Mouse (Mus musculus) embryonic facial prominence, embryonic 12.5 days (tissue): Measurements from ENCODE around the gene Stx3. TPM values are rescaled to one million over a fixed set of nuclear protein-coding genes. Genes with fewer than 3 reads are reported as not detected.

Experiments used
- ATAC-seq: fragments of 200-750 bp; cut with Nextera tagmentation; 2 replicates; pipeline ENCODE4 v1.8.0; 2017; ENCODE audit not compliant: insufficient number of reproducible peaks, insufficient read depth, low FRiP score, low TSS enrichment
- H3K27ac ChIP-seq: fragments of 300-500 bp; sonication (generic); 2 replicates; pipeline ENCODE4 v1.5.1; 2016; ENCODE audit warnings: mild to moderate bottlenecking
- H3K27me3 ChIP-seq: fragments of 300-500 bp; sonication (generic); 2 replicates; pipeline ENCODE4 v1.6.1; 2016; ENCODE audit warnings: mild to moderate bottlenecking, moderate library complexity
- H3K36me3 ChIP-seq: fragments of 300-500 bp; sonication (generic); 2 replicates; pipeline ENCODE4 v1.6.1; 2016; ENCODE audit warnings: mild to moderate bottlenecking
- H3K4me1 ChIP-seq: fragments of 300-500 bp; sonication (generic); 2 replicates; pipeline ENCODE4 v1.6.1; 2016
- H3K4me2 ChIP-seq: fragments of 300-500 bp; sonication (generic); replicated peaks from 2 replicates; pipeline ENCODE4 v1.6.1; 2016; ENCODE audit warnings: mild to moderate bottlenecking, moderate library complexity
- H3K4me3 ChIP-seq: fragments of 300-500 bp; sonication (generic); 2 replicates; pipeline ENCODE4 v1.5.1; 2016; ENCODE audit warnings: mild to moderate bottlenecking
- H3K9ac ChIP-seq: fragments of 300-500 bp; sonication (generic); 2 replicates; pipeline ENCODE4 v1.6.1; 2016; ENCODE audit warnings: mild to moderate bottlenecking, moderate library complexity
- H3K9me3 ChIP-seq: fragments of 300-500 bp; sonication (generic); 2 replicates; pipeline ENCODE4 v1.6.1; 2016; ENCODE audit warnings: mild to moderate bottlenecking, moderate library complexity
- WGBS: fragments of 180-500 bp; shearing (Covaris S2); methylation state at CpG from one replicate; pipeline ENCODE4 v1.1.7; 2016; 5-methylcytosine and 5-hydroxymethylcytosine counted together
- polyA plus RNA-seq: library from polyadenylated mRNA; unstranded; fragments of >200 nt; fragmentation: Nextera tagmentation; extraction: Ambion mirVana; gene quantifications from 2 replicates; pipeline ENCODE4 v1.2.1, GENCODE M21; 2016

Stx3 gene
- polyA plus RNA-seq: 8.4 and 9.0 TPM in 2 replicates

GRCm38 (mm10) chr19:11819143-11819700 lies at the start of gene Stx3:
Stx3 (minus strand) TSS chr19:11819403.
- ATAC-seq: no peak
- Histone ChIP-seq H3K4me1 (peaks cover 7% of the 10 kb centered on the region; the same call in 1 of the 2 replicates), H3K36me3 (no peaks in the 10 kb centered on the region), H3K4me2 (peak within 1 kb of the TSS; percentile 88), H3K9me3 (no peaks in the 10 kb centered on the region), H3K27ac (no peak within 1 kb of the TSS), H3K27me3 (peaks cover 49% of the 10 kb centered on the region), H3K4me3 (peak within 1 kb of the TSS; percentile 64), H3K9ac (peak within 1 kb of the TSS; percentile 78)
- WGBS: 1% methylated on average over 20 of the region's 20 CpGs

- Histone ChIP-seq H3K27me3 (no peaks in the 10 kb centered on the region), H3K9me3 (peaks cover 4% of the 10 kb centered on the region; the same call in 1 of the 2 replicates), H3K9ac (no peak overlapping the region), H3K36me3 (no peaks in the 10 kb centered on the region), H3K4me1 (no peaks in the 10 kb centered on the region), H3K27ac (no peak overlapping the region), H3K4me2 (no peak overlapping the region), H3K4me3 (no peak overlapping the region)
- WGBS: 74% methylated on average over 2 of the region's 2 CpGs
- ATAC-seq: no peak
Measured at GRCm38 (mm10) chr19:11867837-11868236, 48.6 kb upstream of the Stx3 start.

GRCm38 (mm10) chr19:11860966-11861365 lies 41.8 kb upstream of the Stx3 start, which contains the start of gene Olfr1418:
Olfr1418 (minus strand) TSS chr19:11861066.
- 89% methylated on average over 1 of the region's 1 CpGs for WGBS
- H3K9me3 ChIP-seq: no peaks in the 10 kb centered on the region
- no peak within 1 kb of the TSS for H3K9ac ChIP-seq
- no peak within 1 kb of the TSS for H3K27ac ChIP-seq
- ATAC-seq: no peak
- no peaks in the 10 kb centered on the region for H3K4me1 ChIP-seq
- no peak within 1 kb of the TSS for H3K4me3 ChIP-seq
- H3K4me2 ChIP-seq: no peak within 1 kb of the TSS
- H3K36me3 ChIP-seq: no peaks in the 10 kb centered on the region
- no peaks in the 10 kb centered on the region for H3K27me3 ChIP-seq

GRCm38 (mm10) chr19:11856506-11856905 lies 37.3 kb upstream of the Stx3 start:
- no peaks in the 10 kb centered on the region for H3K36me3 ChIP-seq
- H3K9ac ChIP-seq: no peak overlapping the region
- no peaks in the 10 kb centered on the region for H3K4me1 ChIP-seq
- no peak overlapping the region for H3K4me3 ChIP-seq
- H3K27me3 ChIP-seq: no peaks in the 10 kb centered on the region
- 80% methylated on average over 6 of the region's 6 CpGs for WGBS
- ATAC-seq: no peak
- no peak overlapping the region for H3K4me2 ChIP-seq
- H3K9me3 ChIP-seq: no peaks in the 10 kb centered on the region
- no peak overlapping the region for H3K27ac ChIP-seq

GRCm38 (mm10) chr19:11854821-11855220 lies 35.6 kb upstream of the Stx3 start:
- Histone ChIP-seq H3K4me2 (no peak overlapping the region), H3K36me3 (no peaks in the 10 kb centered on the region), H3K9me3 (no peaks in the 10 kb centered on the region), H3K9ac (no peak overlapping the region), H3K4me1 (no peaks in the 10 kb centered on the region), H3K27me3 (no peaks in the 10 kb centered on the region), H3K4me3 (no peak overlapping the region), H3K27ac (no peak overlapping the region)
- 78% methylated on average over 2 of the region's 2 CpGs for WGBS
- ATAC-seq: no peak

GRCm38 (mm10) chr19:11852652-11853051 lies 33.4 kb upstream of the Stx3 start:
- H3K4me2 ChIP-seq: no peak overlapping the region
- H3K9ac ChIP-seq: no peak overlapping the region
- H3K4me1 ChIP-seq: no peaks in the 10 kb centered on the region
- no peaks in the 10 kb centered on the region for H3K9me3 ChIP-seq
- ATAC-seq: no peak
- no peaks in the 10 kb centered on the region for H3K27me3 ChIP-seq
- no peak overlapping the region for H3K27ac ChIP-seq
- H3K4me3 ChIP-seq: no peak overlapping the region
- 68% methylated on average over 4 of the region's 4 CpGs for WGBS
- no peaks in the 10 kb centered on the region for H3K36me3 ChIP-seq

GRCm38 (mm10) chr19:11846333-11846732 lies 27.1 kb upstream of the Stx3 start:
- Histone ChIP-seq H3K4me1 (no peaks in the 10 kb centered on the region), H3K27ac (no peak overlapping the region), H3K36me3 (no peaks in the 10 kb centered on the region), H3K9me3 (no peaks in the 10 kb centered on the region), H3K4me3 (no peak overlapping the region), H3K27me3 (no peaks in the 10 kb centered on the region), H3K4me2 (no peak overlapping the region), H3K9ac (no peak overlapping the region)
- ATAC-seq: no peak
- 89% methylated on average over 4 of the region's 4 CpGs for WGBS

GRCm38 (mm10) chr19:11839119-11839518 lies 19.9 kb upstream of the Stx3 start, which contains the start of gene Olfr1417:
Olfr1417 (minus strand) TSS chr19:11839219.
- Histone ChIP-seq H3K9me3 (no peaks in the 10 kb centered on the region), H3K4me1 (no peaks in the 10 kb centered on the region), H3K36me3 (no peaks in the 10 kb centered on the region), H3K27ac (no peak within 1 kb of the TSS), H3K4me3 (no peak within 1 kb of the TSS), H3K4me2 (no peak within 1 kb of the TSS), H3K9ac (no peak within 1 kb of the TSS), H3K27me3 (no peaks in the 10 kb centered on the region)
- WGBS: 81% methylated on average over 4 of the region's 4 CpGs
- no peak for ATAC-seq

GRCm38 (mm10) chr19:11823346-11824065 lies 4.3 kb upstream of the Stx3 start:
- Histone ChIP-seq H3K9me3 (no peaks in the 10 kb centered on the region), H3K4me1 (peaks cover 7% of the 10 kb centered on the region; the same call in 1 of the 2 replicates), H3K4me3 (no peak overlapping the region), H3K27me3 (peaks cover 17% of the 10 kb centered on the region), H3K4me2 (no peak overlapping the region), H3K9ac (no peak overlapping the region), H3K27ac (no peak overlapping the region), H3K36me3 (no peaks in the 10 kb centered on the region)
- ATAC-seq: no peak
- WGBS: 29% methylated on average over 4 of the region's 4 CpGs

- H3K27ac ChIP-seq: no peak overlapping the region
Measured at GRCm38 (mm10) chr19:11820211-11820610, 1.0 kb upstream of the Stx3 start.

GRCm38 (mm10) chr19:11819800-11820199 lies 597 bp upstream of the Stx3 start:
- Histone ChIP-seq H3K27ac (no peak overlapping the region), H3K4me3 (peak overlapping the region; percentile 64), H3K4me2 (peak overlapping the region; percentile 88), H3K9me3 (no peaks in the 10 kb centered on the region), H3K9ac (no peak overlapping the region), H3K27me3 (peaks cover 47% of the 10 kb centered on the region), H3K36me3 (no peaks in the 10 kb centered on the region), H3K4me1 (peaks cover 7% of the 10 kb centered on the region; the same call in 1 of the 2 replicates)
- ATAC-seq: peak; percentile 76; the same call in 1 of the 2 replicates
- under 1% methylated on average over 15 of the region's 15 CpGs for WGBS

More at GRCm38 (mm10) chr19:11820211-11820610, 1.0 kb upstream of the Stx3 start:
- Histone ChIP-seq H3K9ac (no peak overlapping the region), H3K9me3 (no peaks in the 10 kb centered on the region), H3K4me2 (peak overlapping the region; percentile 88), H3K36me3 (no peaks in the 10 kb centered on the region), H3K4me3 (peak overlapping the region; percentile 64; the same call in 1 of the 2 replicates), H3K27me3 (peaks cover 43% of the 10 kb centered on the region), H3K4me1 (peaks cover 7% of the 10 kb centered on the region; the same call in 1 of the 2 replicates)
- 22% methylated on average over 6 of the region's 6 CpGs for WGBS
- no peak for ATAC-seq
